Mouse (Mus musculus): ENCODE data around the gene Faf2. TPM values are rescaled to one million over a fixed set of nuclear protein-coding genes. Genes with fewer than 3 reads are reported as not detected.

Faf2 gene
- total RNA-seq, 2 experiments from 2014 or later = 48.4 to 53.1 TPM

DNA sequence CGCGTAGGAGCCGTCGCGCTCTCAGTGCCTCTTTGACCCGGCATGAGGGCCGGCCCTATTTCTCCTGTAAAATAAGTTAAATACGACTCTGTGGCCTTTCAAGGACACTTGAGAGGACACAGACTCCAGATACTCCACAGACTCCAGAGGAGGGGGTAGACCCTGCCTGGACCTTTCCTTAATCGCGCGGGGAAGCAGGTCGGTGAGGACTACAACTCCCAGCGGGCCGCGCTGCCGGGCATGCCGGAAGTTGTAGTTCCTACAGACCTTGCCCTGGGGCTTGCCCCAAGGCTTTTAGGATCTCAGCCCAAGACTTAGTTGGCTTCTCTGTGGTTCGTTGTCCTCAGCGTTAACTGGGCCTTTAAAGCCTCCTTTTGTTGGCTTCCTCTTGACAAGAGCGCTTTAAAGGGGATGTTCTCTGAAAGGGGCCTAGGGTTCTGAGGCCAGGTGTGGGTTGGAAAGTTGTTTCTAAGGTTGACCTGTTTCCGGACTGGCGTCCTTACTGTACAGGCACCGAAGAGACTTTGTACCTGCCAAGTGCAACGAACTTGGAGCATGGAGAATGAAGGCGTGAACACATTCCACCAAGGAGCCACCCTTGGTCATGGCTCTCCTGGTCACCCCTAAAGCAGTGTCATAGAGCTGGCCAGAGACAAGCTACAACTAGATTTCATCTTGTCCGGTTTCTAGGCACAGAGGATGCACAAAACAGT, 72.9 kb downstream of the Faf2 start:
- DNase-seq (ENCODE audit: extremely low spot score in 1 of 2, low spot score in 2 of 2) = no peak
- intact Hi-C loops (cut with DNase I) = no loop called here
- Histone ChIP-seq H3K27ac (peak overlapping the region; percentile 96), H3K4me3 (peak overlapping the region; percentile 100)
- TF ChIP-seq CTCF (IDR thresholded peaks at IDR 0.05) = no peak

- no peak for TF ChIP-seq CTCF (IDR thresholded peaks at IDR 0.05)
- Histone ChIP-seq H3K27ac (no peak overlapping the region), H3K4me3 (no peak overlapping the region)
- intact Hi-C loops (cut with DNase I) = no loop called here
- DNase-seq (ENCODE audit: extremely low spot score in 1 of 2, low spot score in 2 of 2) = no peak
Measured at GRCm38 (mm10) chr13:54695479-54696230, 74.1 kb downstream of the Faf2 start.

DNA sequence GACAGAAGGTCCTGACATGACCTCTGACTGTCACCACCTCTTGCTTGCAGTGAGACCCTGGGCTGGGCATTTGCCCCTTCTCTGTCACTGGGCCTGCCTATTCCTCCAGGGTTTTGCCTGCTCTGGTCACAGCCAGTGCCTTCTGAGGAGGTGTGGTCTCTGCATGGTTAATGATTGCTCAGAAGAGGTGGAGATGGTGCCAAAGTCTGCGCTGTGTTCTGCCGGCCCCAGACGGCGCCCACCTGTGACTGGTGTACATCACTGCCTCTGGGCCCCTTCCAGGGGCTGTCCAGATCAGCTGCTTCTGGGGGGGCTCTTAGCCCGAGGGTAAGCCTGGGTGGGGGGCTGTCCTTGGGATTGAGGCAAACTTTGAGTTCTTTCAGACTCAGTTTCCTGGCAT, 79.7 kb downstream of the Faf2 start, which contains the start of gene Cdhr2:
Gene Cdhr2 (plus strand): TSS at position 219 of the 400 bp plus-strand sequence.
- intact Hi-C loops (cut with DNase I) = no loop called here

GRCm38 (mm10) chr13:54702507-54702906, 80.9 kb downstream of the Faf2 start:
- no peak for DNase-seq (ENCODE audit: extremely low spot score in 1 of 2, low spot score in 2 of 2)
- Histone ChIP-seq H3K27ac (no peak overlapping the region), H3K4me3 (no peak overlapping the region)
- no peak for TF ChIP-seq CTCF (IDR thresholded peaks at IDR 0.05)
- intact Hi-C loops (cut with DNase I) = no loop called here

More for the DNA sequence above, 79.7 kb downstream of the Faf2 start, which contains the start of gene Cdhr2:
- Histone ChIP-seq H3K4me3 (no peak within 1 kb of the TSS), H3K27ac (no peak within 1 kb of the TSS)
- no peak for TF ChIP-seq CTCF (IDR thresholded peaks at IDR 0.05)
- no peak for DNase-seq (ENCODE audit: extremely low spot score in 1 of 2, low spot score in 2 of 2)

- DNase-seq (ENCODE audit: extremely low spot score in 1 of 2, low spot score in 2 of 2) = no peak
- Histone ChIP-seq H3K27ac (no peak overlapping the region), H3K4me3 (no peak overlapping the region)
- no peak for TF ChIP-seq CTCF (IDR thresholded peaks at IDR 0.05)
- intact Hi-C loops (cut with DNase I) = no loop called here
Measured at GRCm38 (mm10) chr13:54704890-54705289, 83.3 kb downstream of the Faf2 start.

GRCm38 (mm10) chr13:54710866-54711265, 89.3 kb downstream of the Faf2 start:
- intact Hi-C loops (cut with DNase I) = no loop called here
- H3K4me3 ChIP-seq = no peak overlapping the region
- no peak for TF ChIP-seq CTCF (IDR thresholded peaks at IDR 0.05)
- DNase-seq (ENCODE audit: extremely low spot score in 1 of 2, low spot score in 2 of 2) = no peak
- H3K27ac ChIP-seq = no peak overlapping the region

Small RNA genes within 50 kb of the gene (microRNA-seq; reads per million reads assigned to microRNA genes)
- gene Gm24195 = 0 reads per million in 2 experiments

Other genes starting within 250 kb of the Faf2 start
- 10 to 100 TPM; 35.6 to 36.0 TPM for gene Thoc3, start 152.9 kb upstream of the Faf2 start, total RNA-seq (2021)
- 10 to 100 TPM; 16.0 TPM for gene Simc1, start 118.0 kb upstream of the Faf2 start, total RNA-seq (2021)
- 100 to 1,000 TPM; 134 to 143 TPM for gene 4833439L19Rik, start 56.3 kb upstream of the Faf2 start, total RNA-seq (2021)
- 10 to 100 TPM; 24.1 to 25.6 TPM for gene Arl10, start 46.8 kb upstream of the Faf2 start, total RNA-seq (2021)
- gene Nop16, start 31.7 kb upstream of the Faf2 start, total RNA-seq (2021) = 10 to 100 TPM; 24.1 to 26.8 TPM
- gene Higd2a, start 31.6 kb upstream of the Faf2 start, total RNA-seq (2021) = 100 to 1,000 TPM; 134 to 144 TPM
- gene Cltb, start 10.4 kb upstream of the Faf2 start, total RNA-seq (2021) = 100 to 1,000 TPM; 304 to 316 TPM
- gene Rnf44, start 72.1 kb downstream of the Faf2 start, total RNA-seq (2021) = 100 to 1,000 TPM; 156 to 185 TPM
- under 1 TPM; 0.16 to 0.45 TPM for gene Cdhr2, start 79.7 kb downstream of the Faf2 start, total RNA-seq (2021)
- gene Gprin1, start 128.1 kb downstream of the Faf2 start, total RNA-seq (2021) = 100 to 1,000 TPM; 128 to 130 TPM
- 100 to 1,000 TPM; 869 to 881 TPM for gene Sncb, start 144.8 kb downstream of the Faf2 start, total RNA-seq (2021)
- gene Eif4e1b, start 162.2 kb downstream of the Faf2 start, total RNA-seq (2021) = not detected
- 10 to 100 TPM; 91.7 to 95.3 TPM for gene Tspan17, start 167.6 kb downstream of the Faf2 start, total RNA-seq (2021)

Measured in left cerebral cortex, adult 2 months (tissue).